In the genomic region with DNA sequence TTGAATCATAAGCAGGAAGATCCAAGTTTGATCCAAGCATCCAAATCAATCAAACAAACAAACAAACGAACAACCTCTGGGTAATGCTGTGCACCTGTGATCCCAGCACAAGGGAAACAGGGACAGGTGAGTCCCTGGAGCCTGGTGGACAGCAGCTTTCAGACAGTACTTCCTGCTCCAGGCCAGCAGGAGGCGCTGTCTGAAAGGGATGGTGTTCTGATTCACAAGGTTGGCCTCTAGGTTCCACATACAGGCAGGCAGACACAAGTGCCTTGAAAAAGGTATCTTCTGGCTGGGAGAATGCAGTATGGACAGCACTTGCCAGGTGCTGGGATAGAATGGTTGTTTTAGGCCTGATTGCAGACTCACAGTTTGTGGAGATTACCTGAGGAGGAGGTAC, we compare ENCODE assay signal across 9 mouse cellular contexts. TPM values are rescaled to one million over a fixed set of nuclear protein-coding genes. Genes with fewer than 3 reads are reported as not detected.
DNase-seq lines count a peak whose midpoint lies in the region; ATAC-seq and TF ChIP-seq lines count a peak whose summit lies in the region.
"Had no signal": no experiment of that assay in that cellular context is flagged by ENCODE, and none has a peak within 500 bp of the region (broad histone marks: within the 10 kb centered on the region; RNA-seq: fewer than 3 reads in every experiment).

No protein-coding gene starts in this region.

- TF ChIP-seq POLR2A in liver, adult 2 months (IDR thresholded peaks at IDR 0.05; ENCODE audit: extremely low read depth, insufficient read depth, low read length) = no peak

- peak; percentile 93 for TF ChIP-seq CTCF in liver, adult 2 months (IDR thresholded peaks at IDR 0.05; ENCODE audit: low read depth, low read length)

- peak; percentile 64 for DNase-seq in hindbrain, embryonic 11.5 days (ENCODE audit: low spot score)
- peak; percentile 77 for DNase-seq in B cell, adult 2 months
- peak; percentile 85 for DNase-seq in ZHBTc4 (ENCODE audit: low read depth, low spot score)
- peak; percentile 14 for DNase-seq in forelimb bud, embryonic 11.5 days (ENCODE audit: low read depth, low spot score)
- peak; percentile 53 for DNase-seq in liver, adult 2 months (ENCODE audit: extremely low read depth, low read depth, low spot score)
- DNase-seq in retina, postnatal 1 day = peak; percentile 49

- no peaks in the 10 kb centered on the region for H3K79me2 ChIP-seq in liver, adult 2 months (ENCODE audit: control insufficient read depth, insufficient read depth, low read length)

- H3K27me3 ChIP-seq in hindbrain, embryonic 11.5 days (ENCODE audit: control insufficient read depth, insufficient read depth, low read length) = no peaks in the 10 kb centered on the region
- H3K27me3 ChIP-seq in hindbrain, embryonic 16.5 days (replicated peaks; ENCODE audit: control insufficient read depth, insufficient read depth, low read length) = no peaks in the 10 kb centered on the region
- H3K27me3 ChIP-seq in liver, adult 2 months (ENCODE audit: control insufficient read depth, insufficient read depth, low read length) = no peaks in the 10 kb centered on the region
- H3K27me3 ChIP-seq: embryonic facial prominence, embryonic 15.5 days had no signal

- H3K36me3 ChIP-seq in hindbrain, embryonic 11.5 days (ENCODE audit: control insufficient read depth, insufficient read depth, low read length) = no peaks in the 10 kb centered on the region
- H3K36me3 ChIP-seq in hindbrain, embryonic 16.5 days (ENCODE audit: control insufficient read depth, insufficient read depth, low read length) = no peaks in the 10 kb centered on the region
- no peaks in the 10 kb centered on the region for H3K36me3 ChIP-seq in liver, adult 2 months (ENCODE audit: control insufficient read depth, insufficient read depth, low read length)
- H3K36me3 ChIP-seq: embryonic facial prominence, embryonic 15.5 days had no signal

- WGBS in hindbrain, embryonic 11.5 days = 13% methylated on average over 2 of the region's 2 CpGs
- 22% methylated on average over 2 of the region's 2 CpGs for WGBS in hindbrain, embryonic 16.5 days
- 4% methylated on average over 2 of the region's 2 CpGs for WGBS in liver, adult 2 months

- no peaks in the 10 kb centered on the region for H3K4me1 ChIP-seq in hindbrain, embryonic 11.5 days (replicated peaks; ENCODE audit: control insufficient read depth, insufficient read depth, low read length)
- no peaks in the 10 kb centered on the region for H3K4me1 ChIP-seq in hindbrain, embryonic 16.5 days (ENCODE audit: control insufficient read depth, insufficient read depth, low read depth, low read length)
- H3K4me1 ChIP-seq in liver, adult 2 months (ENCODE audit: control insufficient read depth, insufficient read depth, low read length) = no peaks in the 10 kb centered on the region
- H3K4me1 ChIP-seq: embryonic facial prominence, embryonic 15.5 days had no signal

- no peak for ATAC-seq in hindbrain, embryonic 11.5 days (ENCODE audit: low FRiP score)
- ATAC-seq in hindbrain, embryonic 16.5 days = no peak
- ATAC-seq in inflammation-experienced regulatory T-cells, adult 6 months = no peak

- H3K27ac ChIP-seq in hindbrain, embryonic 11.5 days (ENCODE audit: low read depth, low read length) = no peak overlapping the region
- no peak overlapping the region for H3K27ac ChIP-seq in hindbrain, embryonic 16.5 days (ENCODE audit: low read depth, low read length)
- H3K27ac ChIP-seq in liver, adult 2 months (replicated peaks; ENCODE audit: insufficient read depth, low read depth, low read length) = no peak overlapping the region
- H3K27ac ChIP-seq: embryonic facial prominence, embryonic 15.5 days had no signal

- no peaks in the 10 kb centered on the region for H3K9me3 ChIP-seq in hindbrain, embryonic 11.5 days (ENCODE audit: control insufficient read depth, low read length)
- H3K9me3 ChIP-seq in hindbrain, embryonic 16.5 days (ENCODE audit: control insufficient read depth, low read length) = no peaks in the 10 kb centered on the region
- H3K9me3 ChIP-seq: embryonic facial prominence, embryonic 15.5 days had no signal

- no peak overlapping the region for H3K9ac ChIP-seq in hindbrain, embryonic 11.5 days (ENCODE audit: low read depth, low read length)
- H3K9ac ChIP-seq in hindbrain, embryonic 16.5 days (ENCODE audit: low read depth, low read length) = no peak overlapping the region
- H3K9ac ChIP-seq in liver, adult 2 months (ENCODE audit: low read depth, low read length) = no peak overlapping the region
- H3K9ac ChIP-seq: embryonic facial prominence, embryonic 15.5 days had no signal

- H3K4me3 ChIP-seq in hindbrain, embryonic 11.5 days (ENCODE audit: low read depth, low read length) = no peak overlapping the region
- no peak overlapping the region for H3K4me3 ChIP-seq in hindbrain, embryonic 16.5 days (ENCODE audit: low read length)
- no peak overlapping the region for H3K4me3 ChIP-seq in liver, adult 2 months (ENCODE audit: insufficient read depth, low read depth, low read length)
- H3K4me3 ChIP-seq: embryonic facial prominence, embryonic 15.5 days had no signal

- H3K4me2 ChIP-seq in hindbrain, embryonic 11.5 days (replicated peaks; ENCODE audit: low read depth, low read length) = no peak overlapping the region
- no peak overlapping the region for H3K4me2 ChIP-seq in hindbrain, embryonic 16.5 days (ENCODE audit: low read length)
- H3K4me2 ChIP-seq: embryonic facial prominence, embryonic 15.5 days had no signal

RNA-seq across cellular contexts. Expression of gene Bnip2, which starts 40.3 kb away (rescaled TPM):
- polyA plus RNA-seq in hindbrain, embryonic 11.5 days (2014; fragmentation: Nextera tagmentation; extraction: Ambion mirVana) = 124 and 126 TPM in 2 replicates
- polyA plus RNA-seq in hindbrain, embryonic 16.5 days (2015; fragmentation: Nextera tagmentation; extraction: Ambion mirVana) = 61.7 and 71.2 TPM in 2 replicates
- 69.9 and 74.3 TPM in 2 replicates for total RNA-seq in liver, adult 2 months (2014; rRNA removed)
- 12.8 and 13.6 TPM in 2 replicates for polyA plus RNA-seq in liver, adult 2 months (2012; rRNA removed)
- polyA plus RNA-seq in inflammation-experienced regulatory T-cells, adult 6 months (2017; shearing (Covaris generic)) = 10 to 100 TPM; 35.8 to 59.1 (median 36.0) TPM

Comparison
In these comparisons a context has a peak if more than half of its experiments do, and no peak if none do; other contexts are left out.
1. DNase-seq: peak in every context shown above with its lines; median percentile 85 in ZHBTc4; 77 in B cell, adult 2 months; 64 in hindbrain, embryonic 11.5 days; 53 in liver, adult 2 months; 49 in retina, postnatal 1 day; 14 in forelimb bud, embryonic 11.5 days.